Mouse (Mus musculus) heart, adult 2 months (tissue): ENCODE measurements around the gene Gm973.

Experiments
- CTCF ChIP-seq: fragments of 200-600 bp; IDR thresholded peaks from 2 replicates; pipeline ENCODE4 v1.8.1; 2022; ENCODE audit warnings: antibody characterized with exemption, mild to moderate bottlenecking, moderate library complexity
- EP300 ChIP-seq: fragments of 200-500 bp; IDR thresholded peaks from 2 replicates; pipeline ENCODE4 v1.6.1; 2011; ENCODE audit warnings: low read depth, low read length, control low read depth; ENCODE audit not compliant: insufficient read depth
- POLR2A ChIP-seq: fragments of 200-500 bp; IDR thresholded peaks from 2 replicates; pipeline ENCODE4 v1.6.1; 2011; ENCODE audit warnings: mild to moderate bottlenecking, low read depth, low read length, control low read depth; ENCODE audit not compliant: insufficient read depth

DNA sequence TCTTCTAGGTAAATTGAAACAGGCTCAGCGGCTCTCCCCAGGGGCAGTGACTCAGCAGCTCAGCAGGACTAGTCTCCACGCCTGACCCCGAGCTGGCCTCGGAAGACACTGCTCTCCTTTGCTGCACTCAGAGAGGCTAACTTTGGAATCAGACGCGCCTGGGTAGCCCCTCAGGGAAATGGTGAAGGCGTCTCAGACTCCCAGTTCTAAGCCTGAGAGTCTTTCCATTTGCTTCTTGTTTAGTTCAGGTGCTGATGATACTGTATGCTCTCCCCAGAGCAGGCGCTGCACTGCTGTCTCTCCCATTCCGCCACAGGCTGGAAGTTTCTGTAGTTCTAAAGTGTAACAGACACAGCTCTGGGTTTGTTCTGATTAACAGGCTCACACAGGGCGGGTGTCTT is 28.4 kb upstream of the Gm973 start:
- TF ChIP-seq CTCF (no peak), POLR2A (no peak), EP300 (no peak)
